Mouse (Mus musculus) left cerebral cortex, adult 9 months (tissue): ENCODE measurements around the gene Plekhb2.
A peak's percentile ranks its signal among the peaks of the same experiment; 100 is the strongest.

Experiments
- DNase-seq, 2 experiments: peaks; one replicate each; pipeline ENCODE4 v3.0.0; 2022; ENCODE audit warnings: low spot score in 2 of 2

The Plekhb2 gene

GRCm38 (mm10) chr1:34831381-34831780, 18.4 kb upstream of the Plekhb2 start:
- DNase-seq: no peak

GRCm38 (mm10) chr1:34834904-34835303, 14.9 kb upstream of the Plekhb2 start:
- DNase-seq: no peak

- DNase-seq: no peak
Observed at GRCm38 (mm10) chr1:34837951-34838689, 11.7 kb upstream of the Plekhb2 start.

- DNase-seq: no peak
Observed at GRCm38 (mm10) chr1:34839241-34839640, 10.5 kb upstream of the Plekhb2 start.

GRCm38 (mm10) chr1:34841709-34842388, 7.9 kb upstream of the Plekhb2 start:
- DNase-seq: no peak

GRCm38 (mm10) chr1:34842389-34842861, 7.4 kb upstream of the Plekhb2 start:
- peak in 1 of 2 experiments; percentile 42 for DNase-seq

GRCm38 (mm10) chr1:34842887-34843618, 6.7 kb upstream of the Plekhb2 start, which contains the start of gene Fam168b:
Fam168b (minus strand) TSS chr1:34843065.
- peak; percentile 66 to 86 for DNase-seq

- DNase-seq: no peak
Observed at GRCm38 (mm10) chr1:34847070-34847469, 2.7 kb upstream of the Plekhb2 start.

- DNase-seq: no peak
Observed at GRCm38 (mm10) chr1:34850343-34851136, 764 bp downstream of the Plekhb2 start.

- DNase-seq: peak in 1 of 2 experiments; percentile 34
Observed at GRCm38 (mm10) chr1:34851562-34851961, 1.8 kb downstream of the Plekhb2 start.

- no peak for DNase-seq
Observed at GRCm38 (mm10) chr1:34852116-34852878, 2.5 kb downstream of the Plekhb2 start.

- no peak for DNase-seq
Observed at GRCm38 (mm10) chr1:34853786-34854185, 4.0 kb downstream of the Plekhb2 start.

- DNase-seq: no peak
Observed at GRCm38 (mm10) chr1:34855056-34855739, 5.4 kb downstream of the Plekhb2 start.

GRCm38 (mm10) chr1:34858671-34859070, 8.9 kb downstream of the Plekhb2 start:
- DNase-seq: no peak

- no peak for DNase-seq
Observed at GRCm38 (mm10) chr1:34859761-34860160, 10.0 kb downstream of the Plekhb2 start.

GRCm38 (mm10) chr1:34860205-34860604, 10.4 kb downstream of the Plekhb2 start:
- no peak for DNase-seq

- no peak for DNase-seq
Observed at GRCm38 (mm10) chr1:34862877-34863276, 13.1 kb downstream of the Plekhb2 start.

- DNase-seq: no peak
Observed at GRCm38 (mm10) chr1:34863323-34863722, 13.5 kb downstream of the Plekhb2 start.

GRCm38 (mm10) chr1:34864243-34864642, 14.5 kb downstream of the Plekhb2 start:
- no peak for DNase-seq

- no peak for DNase-seq
Observed at GRCm38 (mm10) chr1:34865866-34866265, 16.1 kb downstream of the Plekhb2 start.
